Mouse (Mus musculus) lung, postnatal 10 days (tissue): Measurements from ENCODE around the gene Sec23a.
"Not testable (repeated sequence)": the region's sequence is repeated elsewhere in the genome, so short reads cannot be mapped to it uniquely, and the experiment has no call there.

Experiments used
- DNase-seq: peaks from one replicate; pipeline ENCODE4 v3.0.0; 2021

Gene Sec23a

DNA sequence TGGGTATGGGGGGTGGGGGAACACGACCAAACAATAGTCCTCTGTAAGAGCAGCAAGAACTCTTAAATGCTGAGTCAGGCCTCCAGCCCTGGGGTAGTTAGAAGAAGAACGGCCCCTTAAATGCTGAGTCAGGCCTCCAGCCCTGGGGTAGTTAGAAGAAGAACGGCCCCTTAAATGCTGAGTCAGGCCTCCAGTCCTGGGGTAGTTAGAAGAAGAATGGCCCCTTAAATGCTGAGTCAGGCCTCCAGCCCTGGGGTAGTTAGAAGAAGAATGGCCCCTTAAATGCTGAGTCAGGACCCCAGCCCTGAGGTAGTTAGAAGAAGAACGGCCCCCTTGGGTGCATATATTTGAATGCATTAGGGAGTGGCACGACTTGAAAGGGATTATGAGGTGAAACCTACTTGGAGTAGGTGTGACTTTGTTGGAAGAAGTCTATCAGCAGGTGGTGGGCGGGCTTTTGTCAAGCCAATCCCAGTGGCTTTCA lies 30.6 kb downstream of the Sec23a start:
- DNase-seq, result not testable (repeated sequence)

DNA sequence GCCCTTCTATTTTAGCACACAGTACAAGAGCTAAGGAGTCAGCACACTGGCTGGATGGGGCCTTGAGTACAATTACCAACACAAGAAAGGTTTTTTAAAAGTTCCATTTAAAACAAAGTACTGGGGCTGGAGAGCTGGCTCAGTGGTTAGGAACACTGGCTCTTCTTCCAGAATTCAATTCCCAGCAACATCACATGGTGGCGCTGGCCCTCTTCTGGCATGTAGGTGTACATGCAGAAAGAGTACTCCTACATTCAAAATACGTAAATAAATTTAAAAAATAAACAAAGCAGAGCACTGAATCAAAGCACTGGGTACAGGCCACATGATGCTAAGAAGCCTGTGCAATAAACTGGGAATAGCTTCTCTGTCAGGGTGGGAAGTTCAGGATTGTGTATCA lies 34.9 kb downstream of the Sec23a start:
- no peak for DNase-seq

DNA sequence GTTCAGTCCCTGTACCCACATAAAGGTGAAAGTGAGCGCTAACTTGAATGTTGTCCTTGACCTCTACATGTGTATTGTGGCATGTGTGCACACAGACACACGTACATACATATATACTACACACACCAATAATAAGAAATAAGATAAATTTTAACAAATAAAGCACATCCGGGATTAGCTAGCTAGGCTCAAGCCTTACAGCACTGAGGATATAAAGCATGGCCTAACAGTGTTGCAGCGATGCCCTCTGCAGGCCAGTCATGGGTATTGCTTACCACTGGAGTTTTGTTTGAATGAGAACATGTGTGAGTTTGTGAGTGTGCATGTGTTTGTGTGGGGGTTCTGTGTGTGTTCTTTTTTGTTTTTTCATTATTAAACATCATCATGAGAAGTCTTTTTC lies 47.2 kb downstream of the Sec23a start:
- DNase-seq, result peak; percentile 16

DNA sequence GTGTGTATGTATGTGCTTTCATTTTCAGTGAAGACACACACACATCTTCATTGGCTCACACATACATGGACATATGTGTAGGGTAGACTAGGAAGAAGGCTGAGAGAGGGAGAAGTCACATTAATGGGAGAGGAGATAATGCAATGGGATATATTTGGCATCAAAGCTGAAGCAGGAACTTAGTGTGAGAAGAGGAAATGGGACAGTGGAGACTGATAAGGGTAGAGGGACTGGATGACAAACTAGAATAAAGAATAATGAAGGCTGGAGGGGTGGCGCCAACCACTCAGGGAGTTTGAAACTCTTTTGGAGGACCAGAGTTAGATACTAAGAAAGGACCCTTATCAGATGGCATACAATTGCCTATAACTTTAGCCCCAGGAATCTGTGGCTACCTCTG lies 51.0 kb downstream of the Sec23a start:
- no peak for DNase-seq

DNA sequence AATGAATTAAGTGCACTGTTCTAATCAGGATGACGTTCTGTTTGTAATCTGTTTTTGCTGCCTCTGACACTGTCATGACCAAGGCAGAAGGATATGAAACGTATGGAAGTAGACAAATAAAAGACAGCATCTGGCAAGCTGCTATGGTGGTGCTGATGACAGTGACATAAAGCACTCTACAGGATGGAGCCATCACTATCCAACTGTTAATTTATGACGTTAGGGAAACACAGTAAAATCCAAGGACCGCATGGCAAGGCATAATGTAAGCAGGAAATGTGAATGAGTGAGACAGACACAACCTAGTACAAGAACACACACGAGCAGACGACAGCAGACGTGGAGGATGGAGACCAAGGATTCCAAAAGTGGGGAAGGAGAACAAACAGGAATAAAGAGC lies 55.2 kb downstream of the Sec23a start:
- DNase-seq, result no peak

DNA sequence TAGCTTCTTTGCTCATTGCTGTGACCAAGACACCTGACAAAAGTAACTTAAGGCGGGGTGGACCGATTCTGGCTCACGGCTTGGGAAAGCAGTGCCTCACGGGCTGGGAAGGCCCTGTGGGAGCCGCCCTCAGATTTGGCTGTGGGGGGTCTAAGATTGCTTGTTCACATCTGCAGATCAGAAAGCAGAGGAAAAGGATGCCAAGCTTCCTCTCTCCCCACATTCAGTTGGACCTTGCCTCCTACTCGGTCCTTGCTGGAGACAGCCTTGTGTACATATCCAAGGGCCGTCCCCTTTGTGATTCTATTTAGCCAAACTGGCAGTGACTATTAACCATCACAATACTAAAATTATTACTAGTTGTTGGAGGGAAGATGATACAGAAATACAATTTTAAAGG lies 55.7 kb downstream of the Sec23a start:
- DNase-seq, result no peak

DNA sequence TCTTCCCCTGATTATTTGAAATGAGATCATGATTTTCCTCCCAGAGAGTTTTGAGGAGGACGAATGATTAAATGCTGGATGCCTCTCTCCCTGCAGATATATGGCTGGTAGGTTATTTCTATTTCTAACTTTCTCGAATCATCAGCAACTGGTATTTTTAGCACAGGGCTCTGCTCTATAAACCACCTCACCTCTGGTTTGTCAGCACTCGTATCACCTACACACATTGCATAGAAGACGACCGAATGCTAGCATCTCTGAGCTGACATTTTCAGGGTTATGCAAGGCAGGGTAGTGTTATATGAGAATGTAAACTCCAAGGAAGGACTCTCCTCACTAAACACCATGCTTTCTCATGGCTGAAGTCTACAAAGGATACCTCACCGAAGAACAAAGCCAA lies 63.9 kb downstream of the Sec23a start:
- no peak for DNase-seq

DNA sequence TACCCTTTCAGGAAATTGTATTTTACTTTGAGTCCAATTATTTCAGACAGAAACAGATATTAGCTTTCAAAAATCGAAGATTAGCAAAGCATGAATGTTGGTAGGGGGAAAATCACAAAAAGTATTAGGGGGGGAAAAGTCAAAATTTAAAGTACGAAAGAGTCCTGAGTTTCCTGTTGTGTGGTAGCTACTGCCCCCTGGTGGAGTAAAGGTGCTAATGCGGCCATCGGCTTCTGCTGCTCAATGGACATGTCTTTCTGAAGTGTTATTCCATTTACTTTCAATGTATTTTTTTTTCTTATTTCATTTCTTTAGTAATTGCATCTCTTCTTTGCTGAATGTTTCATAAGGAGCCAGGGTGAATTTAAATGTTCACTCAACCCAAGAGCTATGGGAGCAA lies 64.6 kb downstream of the Sec23a start:
- peak; percentile 54 for DNase-seq

DNA sequence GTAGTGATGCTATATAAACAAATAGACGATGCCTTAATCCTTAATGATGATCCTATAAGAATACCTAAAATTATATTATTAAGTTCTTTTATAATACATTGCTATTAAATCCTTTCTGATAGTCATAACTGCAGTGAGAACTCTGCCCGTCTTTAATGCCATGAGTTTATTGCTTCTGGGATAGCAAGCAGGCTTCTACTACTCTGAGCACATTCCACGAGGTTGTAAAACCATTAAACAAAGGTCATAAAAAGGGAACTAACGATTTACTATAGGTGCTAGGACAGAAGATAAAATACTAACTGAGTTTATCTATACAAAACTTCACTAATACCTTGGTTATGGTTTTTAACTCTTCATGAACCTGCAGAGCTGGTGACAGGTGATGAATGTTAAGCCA lies 69.3 kb downstream of the Sec23a start:
- DNase-seq, result no peak

DNA sequence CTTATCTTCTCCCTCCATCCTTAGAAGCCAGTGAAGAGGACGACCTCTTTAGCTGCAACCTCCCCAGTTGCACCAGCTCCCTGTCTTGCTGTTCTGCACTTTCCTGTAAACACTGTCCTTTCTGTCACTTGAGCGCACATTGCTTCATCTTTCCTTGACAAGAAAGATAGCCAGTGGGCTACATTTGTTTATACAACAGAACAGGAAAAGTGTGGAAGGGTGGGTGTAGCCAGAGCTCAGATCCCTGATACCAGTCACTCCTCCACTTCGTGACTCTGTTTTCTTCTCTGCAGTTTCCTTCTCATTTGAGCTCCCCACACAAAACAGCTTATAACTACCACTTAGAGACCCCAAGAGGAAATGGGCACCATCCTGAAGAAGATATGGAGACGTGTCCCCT lies 77.2 kb downstream of the Sec23a start:
- no peak for DNase-seq

DNA sequence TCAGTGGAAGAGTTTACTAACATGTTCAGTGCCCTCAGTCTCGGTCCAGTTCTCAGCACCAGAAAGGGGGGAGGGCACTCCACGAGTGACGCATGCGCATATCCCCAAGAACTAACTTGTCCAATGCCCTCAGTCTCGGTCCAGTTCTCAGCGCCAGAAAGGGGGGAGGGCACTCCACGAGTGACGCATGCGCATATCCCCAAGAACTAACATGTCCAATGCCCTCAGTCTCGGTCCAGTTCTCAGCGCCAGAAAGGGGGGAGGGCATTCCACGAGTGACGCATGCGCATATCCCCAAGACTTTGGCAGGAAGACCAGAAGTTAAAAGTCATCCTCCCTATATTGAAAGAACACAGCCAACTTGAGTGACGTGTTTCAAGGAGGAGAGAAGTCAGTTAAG lies 86.8 kb downstream of the Sec23a start:
- DNase-seq, result no peak

DNA sequence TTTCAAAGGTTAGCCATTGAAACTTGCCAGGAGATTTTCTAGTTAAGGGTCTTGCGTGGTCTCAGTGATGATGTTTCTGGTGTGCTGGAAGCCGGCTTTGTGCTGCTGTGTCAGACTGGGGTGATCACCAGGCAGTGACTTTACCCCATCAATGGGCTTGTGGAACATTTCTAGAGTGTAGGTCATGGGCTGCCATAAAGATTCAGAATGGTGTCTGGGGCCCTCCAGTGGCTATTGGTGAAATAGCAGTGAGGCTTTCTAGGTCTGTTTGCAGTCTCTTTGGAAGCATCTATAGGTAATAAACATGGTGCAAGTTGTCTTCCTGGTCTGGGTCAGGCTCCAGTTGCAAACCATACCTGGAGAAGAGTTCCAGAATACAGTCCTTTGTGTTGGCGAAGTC lies 87.8 kb downstream of the Sec23a start:
- peak; percentile 18 for DNase-seq

DNA sequence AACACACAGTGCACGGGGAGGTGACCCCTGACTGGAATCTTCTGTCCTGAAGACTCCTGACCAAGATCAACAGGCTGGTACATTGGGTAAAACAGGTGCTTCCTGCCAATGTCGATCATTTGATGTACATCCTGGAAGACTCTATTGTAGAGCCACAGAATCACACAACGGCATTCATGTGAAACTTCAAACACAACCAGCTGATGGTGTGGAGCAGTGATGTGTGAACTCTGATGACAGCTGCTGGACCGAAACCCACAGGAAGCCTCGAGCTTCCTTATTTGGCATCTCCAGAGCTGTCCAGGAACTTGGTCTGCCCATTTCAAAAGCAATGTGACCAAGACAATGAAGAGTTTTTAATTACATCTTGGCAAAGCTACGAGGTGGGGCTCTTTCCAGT lies 91.0 kb downstream of the Sec23a start:
- DNase-seq, result peak; percentile 23

DNA sequence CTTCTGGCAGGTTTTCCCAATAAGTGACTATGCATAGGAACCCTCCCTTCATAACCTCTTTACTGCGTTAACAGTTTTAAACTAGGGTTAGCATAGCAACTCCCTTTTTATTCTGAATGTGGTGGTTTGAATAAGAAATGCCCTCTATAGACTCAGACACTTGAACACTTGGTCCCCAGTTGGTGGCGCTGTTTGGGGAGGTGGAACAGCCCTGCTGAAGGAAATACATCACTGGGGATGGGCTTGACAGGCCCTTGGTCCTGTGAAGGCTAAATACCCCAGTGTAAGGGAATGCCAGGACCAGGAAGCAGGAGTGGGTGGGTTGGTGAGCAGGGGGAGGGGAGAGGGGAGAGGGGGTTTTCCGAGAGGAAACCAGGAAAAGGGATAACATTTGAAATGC lies 92.3 kb downstream of the Sec23a start:
- DNase-seq, result no peak

DNA sequence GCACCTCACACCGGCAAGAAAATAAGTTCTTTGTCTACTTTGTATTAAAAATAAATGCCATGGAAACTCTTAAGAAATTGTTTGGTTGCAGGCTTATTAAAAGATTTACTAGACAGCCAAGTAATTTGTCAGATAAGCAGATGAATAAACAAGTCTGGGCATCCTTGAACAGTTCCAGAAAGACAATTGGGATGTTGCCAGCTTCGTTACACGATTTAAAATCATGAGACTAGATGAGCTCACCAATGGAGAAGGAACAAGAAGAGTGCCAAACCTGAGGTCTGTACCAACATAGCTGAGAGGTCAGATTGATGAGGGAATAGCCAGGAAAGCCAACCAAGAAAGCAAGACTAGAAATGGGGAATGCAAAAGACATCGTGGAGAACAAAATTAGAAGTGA lies 102.0 kb downstream of the Sec23a start:
- no peak for DNase-seq
